Mouse (Mus musculus) liver, postnatal 0 days (tissue): ENCODE results near the gene Egflam.

Source experiments
- CTCF ChIP-seq: sonication (generic); IDR thresholded peaks from 2 replicates; pipeline ENCODE4 v1.5.1; 2016; ENCODE audit warnings: antibody characterized with exemption, low read depth
- EP300 ChIP-seq: IDR thresholded peaks from 2 replicates; pipeline ENCODE4 v1.6.1; 2016; ENCODE audit warnings: antibody characterized with exemption, low read depth, mild to moderate bottlenecking

GRCm38 (mm10) chr15:7249216-7249615, 149.0 kb downstream of the Egflam start:
- no peak for TF ChIP-seq EP300
- TF ChIP-seq CTCF = no peak
